Mouse (Mus musculus): ENCODE data around the gene Gigyf1. TPM values are rescaled to one million over a fixed set of nuclear protein-coding genes. Genes with fewer than 3 reads are reported as not detected.

Gigyf1 gene
- total and polyA plus RNA-seq, 3 experiments = 0.98 to 12.3 (median 5.9) TPM

DNA sequence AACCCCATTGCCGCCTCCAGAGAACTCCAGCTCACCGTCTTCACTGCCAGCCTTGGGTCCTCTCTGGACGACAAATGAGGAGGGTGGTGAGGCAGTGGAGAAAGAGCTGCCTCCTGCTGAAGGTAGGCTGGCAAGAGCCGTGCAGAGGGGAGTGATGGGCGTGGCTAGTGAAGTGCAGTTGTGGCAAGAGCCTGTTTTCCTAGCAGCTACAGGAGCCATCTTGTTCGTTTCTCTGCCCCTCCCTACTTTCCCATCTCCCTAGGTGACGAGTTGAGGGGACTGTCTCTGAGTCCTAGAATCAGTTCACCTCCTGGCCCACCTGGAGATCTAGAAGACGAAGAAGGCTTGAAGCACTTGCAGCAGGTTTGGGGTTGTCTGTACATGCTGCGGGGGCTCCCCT lies 3.5 kb downstream of the Gigyf1 start:
- dilution Hi-C loops (cut with MboI; ENCODE audit: extremely low pct_ligation_motif_present, extremely low pct_unique_long_range_greater_than_20kb, low sequenced_read_pairs) (no loop called here), in situ Hi-C loops (cut with MboI; ENCODE audit: low pct_ligation_motif_present, low pct_unique_long_range_greater_than_20kb, low sequenced_read_pairs) (loop anchor here (25.0 kb wide), 1 partner anchor 240 kb away; no protein-coding TSS in a partner anchor)
- H3K4me2 ChIP-seq (ENCODE audit: insufficient read depth, low read depth, poor library complexity, severe bottlenecking) = no peak overlapping the region
- no peaks in the 10 kb centered on the region for H3K9me3 ChIP-seq (replicated peaks; ENCODE audit: low read length)
- peaks cover 81 to 98% of the 10 kb centered on the region in 2 experiments for H3K36me3 ChIP-seq (replicated peaks in 1 of 2; ENCODE audit: control insufficient read depth in 1 of 2, insufficient read depth in 1 of 2, low read length in 1 of 2)
- H3K4me1 ChIP-seq (ENCODE audit: control insufficient read depth in 1 of 2, insufficient read depth in 2 of 2) = peaks cover 0 to 13% of the 10 kb centered on the region in 2 experiments; a peak in 2 of 4 replicates
- no peak overlapping the region for H3K4me3 ChIP-seq (replicated peaks in 1 of 3; ENCODE audit: low read depth in 2 of 3, low read length in 2 of 3, poor library complexity in 1 of 3)
- H3K79me2 ChIP-seq (replicated peaks; ENCODE audit: control insufficient read depth, extremely low read depth, insufficient read depth, poor library complexity, severe bottlenecking) = no peaks in the 10 kb centered on the region
- H3K9ac ChIP-seq (ENCODE audit: insufficient read depth, low read depth) = no peak overlapping the region
- H3K27ac ChIP-seq (ENCODE audit: insufficient read depth, low read depth) = no peak overlapping the region
- no peak for TF ChIP-seq USF1 (IDR thresholded peaks at IDR 0.05; ENCODE audit: low read depth, low read length)
- TF ChIP-seq RCOR1 (conservative IDR thresholded peaks at IDR 0.05; ENCODE audit: low read depth, low read length) = no peak
- TF ChIP-seq CTCF (conservative IDR thresholded peaks at IDR 0.05 in 1 of 2, IDR thresholded peaks at IDR 0.05 in 1 of 2; ENCODE audit: low read depth in 2 of 2, low read length in 2 of 2) = no peak
- no peak for TF ChIP-seq NRF1 (IDR thresholded peaks at IDR 0.05; ENCODE audit: low read depth, low read length)
- no peak for TF ChIP-seq CHD2 (IDR thresholded peaks at IDR 0.05; ENCODE audit: low read length)
- no peak for TF ChIP-seq KAT2A (IDR thresholded peaks at IDR 0.05; ENCODE audit: insufficient replicate concordance, low read length)
- no peak for TF ChIP-seq MYC (IDR thresholded peaks at IDR 0.05; ENCODE audit: low read depth, low read length)
- no peak for TF ChIP-seq JUN (IDR thresholded peaks at IDR 0.05; ENCODE audit: insufficient read depth, low read depth, low read length)
- TF ChIP-seq IRF4 (IDR thresholded peaks at IDR 0.05; ENCODE audit: low read depth, low read length) = no peak
- no peak for TF ChIP-seq JUND (conservative IDR thresholded peaks at IDR 0.05; ENCODE audit: low read depth, low read length)
- TF ChIP-seq NELFE (IDR thresholded peaks at IDR 0.05; ENCODE audit: low read depth, low read length) = no peak
- TF ChIP-seq E2F4 (IDR thresholded peaks at IDR 0.05; ENCODE audit: insufficient replicate concordance, low read depth, low read length) = no peak
- no peak for TF ChIP-seq HCFC1 (IDR thresholded peaks at IDR 0.05; ENCODE audit: low read depth, low read length)
- no peak for TF ChIP-seq MEF2A (IDR thresholded peaks at IDR 0.05; ENCODE audit: borderline replicate concordance, low read depth, low read length)
- TF ChIP-seq MAX (IDR thresholded peaks at IDR 0.05; ENCODE audit: low read length) = no peak
- no peak for TF ChIP-seq UBTF (IDR thresholded peaks at IDR 0.05; ENCODE audit: low read depth, low read length)
- TF ChIP-seq MAZ (IDR thresholded peaks at IDR 0.05; ENCODE audit: low read depth, low read length) = no peak
- TF ChIP-seq TCF12 (IDR thresholded peaks at IDR 0.05; ENCODE audit: low read depth, low read length) = no peak
- no peaks in the 10 kb centered on the region for H3K27me3 ChIP-seq (replicated peaks)
- DNase-seq (ENCODE audit: extremely low read depth) = no peak

DNA sequence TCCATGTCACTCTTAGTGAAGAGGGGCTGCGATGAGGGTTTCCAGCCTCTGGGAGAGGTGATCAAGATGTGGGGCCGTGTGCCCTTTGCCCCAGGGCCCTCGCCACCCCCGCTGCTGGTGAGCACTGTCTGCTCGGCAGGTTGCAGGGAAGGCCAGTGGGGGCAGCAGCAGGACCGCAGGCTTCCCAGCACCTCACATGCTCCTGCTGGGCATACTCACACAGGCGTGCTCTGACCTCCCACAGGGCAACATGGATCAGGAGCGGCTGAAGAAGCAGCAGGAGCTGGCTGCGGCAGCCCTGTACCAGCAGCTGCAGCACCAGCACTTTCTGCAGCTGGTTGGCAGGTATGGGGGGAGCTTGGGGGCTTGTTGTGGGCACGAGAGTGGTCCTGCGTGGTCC lies 4.4 kb downstream of the Gigyf1 start:
- H3K4me3 ChIP-seq (replicated peaks in 1 of 3; ENCODE audit: low read depth in 2 of 3, low read length in 2 of 3, poor library complexity in 1 of 3) = no peak overlapping the region
- TF ChIP-seq IRF4 (IDR thresholded peaks at IDR 0.05; ENCODE audit: low read depth, low read length) (no peak), JUND (conservative IDR thresholded peaks at IDR 0.05; ENCODE audit: low read depth, low read length) (no peak), NELFE (IDR thresholded peaks at IDR 0.05; ENCODE audit: low read depth, low read length) (no peak), ZMIZ1 (IDR thresholded peaks at IDR 0.05; ENCODE audit: low read depth, low read length) (no peak)
- H3K4me2 ChIP-seq (ENCODE audit: insufficient read depth, low read depth, poor library complexity, severe bottlenecking) = no peak overlapping the region
- no peak overlapping the region for H3K27ac ChIP-seq (ENCODE audit: insufficient read depth, low read depth)
- H3K9me3 ChIP-seq (replicated peaks; ENCODE audit: low read length) = no peaks in the 10 kb centered on the region
- in situ Hi-C loops (cut with MboI; ENCODE audit: low pct_ligation_motif_present, low pct_unique_long_range_greater_than_20kb, low sequenced_read_pairs) (loop anchor here (25.0 kb wide), 1 partner anchor 240 kb away; no protein-coding TSS in a partner anchor), dilution Hi-C loops (cut with MboI; ENCODE audit: extremely low pct_ligation_motif_present, extremely low pct_unique_long_range_greater_than_20kb, low sequenced_read_pairs) (no loop called here)
- no peak for DNase-seq (ENCODE audit: extremely low read depth)
- H3K79me2 ChIP-seq (replicated peaks; ENCODE audit: control insufficient read depth, extremely low read depth, insufficient read depth, poor library complexity, severe bottlenecking) = no peaks in the 10 kb centered on the region
- H3K9ac ChIP-seq (ENCODE audit: insufficient read depth, low read depth) = no peak overlapping the region
- peaks cover 0 to 13% of the 10 kb centered on the region in 2 experiments; a peak in 2 of 4 replicates for H3K4me1 ChIP-seq (ENCODE audit: control insufficient read depth in 1 of 2, insufficient read depth in 2 of 2)
- H3K27me3 ChIP-seq (replicated peaks) = no peaks in the 10 kb centered on the region
- peaks cover 85 to 98% of the 10 kb centered on the region in 2 experiments for H3K36me3 ChIP-seq (replicated peaks in 1 of 2; ENCODE audit: control insufficient read depth in 1 of 2, insufficient read depth in 1 of 2, low read length in 1 of 2)
